Mouse (Mus musculus): ENCODE measurements around the gene Mrpl4.
"Not testable (repeated sequence)": the region's sequence is repeated elsewhere in the genome, so short reads cannot be mapped to it uniquely, and the experiment has no call there.

Gene Mrpl4

DNA sequence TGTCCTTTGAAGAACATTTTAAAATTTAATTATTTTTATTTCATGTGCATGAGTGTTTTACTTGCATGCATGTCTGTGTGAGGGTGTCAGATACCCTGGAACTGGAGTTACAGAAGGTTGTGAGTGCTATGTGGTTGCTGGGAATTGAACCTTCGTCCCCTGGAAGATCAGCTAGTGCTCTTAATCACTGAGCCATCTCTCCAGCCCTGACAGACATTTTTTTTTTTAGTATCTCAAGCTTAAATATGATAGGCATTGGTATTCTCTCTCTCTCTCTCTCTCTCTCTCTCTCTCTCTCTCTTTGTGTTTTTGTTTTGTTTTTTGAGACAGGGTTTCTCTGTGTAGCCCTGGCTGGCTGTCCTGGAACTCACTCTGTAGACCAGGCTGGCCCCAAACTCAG is 42.2 kb downstream of the Mrpl4 start:
- DNase-seq, result not testable (repeated sequence)

DNA sequence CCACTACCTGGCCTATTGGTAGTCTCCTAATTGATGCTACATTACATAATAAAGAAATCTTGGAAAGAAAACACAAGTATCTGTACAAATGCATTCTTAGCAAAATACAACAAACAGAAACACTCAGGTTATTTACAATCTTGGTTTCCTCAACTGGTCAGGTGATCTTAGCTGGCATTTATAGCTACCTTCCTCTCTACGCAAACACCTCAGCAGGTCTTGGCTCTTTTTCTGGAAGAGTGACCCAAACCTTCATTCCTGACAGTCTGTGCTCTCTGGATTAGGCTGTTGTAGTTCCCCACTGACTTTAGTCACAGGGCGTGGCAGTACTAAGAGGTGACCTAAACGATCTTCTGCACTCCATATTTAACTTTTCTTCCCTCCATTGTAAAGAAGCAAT is 42.7 kb downstream of the Mrpl4 start:
- DNase-seq, result no peak

DNA sequence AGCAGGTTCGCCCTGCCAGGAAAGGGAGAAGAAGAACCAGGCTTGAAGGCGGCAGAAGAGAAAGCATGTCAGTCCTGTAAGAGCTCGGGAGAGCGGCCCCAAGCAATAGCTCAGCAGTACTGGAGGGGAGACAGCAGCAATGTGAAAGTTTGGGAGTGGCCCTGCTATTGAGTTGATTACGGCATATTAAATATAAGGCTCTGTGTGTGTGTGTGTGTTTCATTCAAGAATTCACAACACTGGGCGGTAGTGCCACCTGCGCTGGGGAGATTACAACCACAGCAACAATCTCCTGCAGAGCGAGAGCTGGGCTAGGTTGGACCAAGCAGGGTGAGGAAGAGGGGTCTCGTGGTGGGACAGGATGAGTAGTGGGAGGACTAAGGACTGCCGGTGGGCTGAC is 49.0 kb downstream of the Mrpl4 start:
- no peak for DNase-seq
